Mouse (Mus musculus) inflammation-experienced regulatory T-cells, adult 16 weeks (primary cell): ENCODE results near the gene Itpkc. TPM values are rescaled to one million over a fixed set of nuclear protein-coding genes. Genes with fewer than 3 reads are reported as not detected.

Experiments used
- polyA plus RNA-seq: library from polyadenylated mRNA; unstranded; fragments of 100-300 nt; shearing (Covaris generic); gene quantifications from one replicate; pipeline ENCODE4 v1.2.1, GENCODE M21; 2017

The Itpkc gene
- polyA plus RNA-seq = 4.7 TPM

GRCm38 (mm10) chr7:27228281-27228821, at the start of gene Itpkc:
Itpkc (minus strand) TSS chr7:27228661.

GRCm38 (mm10) chr7:27258205-27258899, 29.9 kb upstream of the Itpkc start, which contains the start of gene Numbl:
Numbl (plus strand) TSS chr7:27258433.

GRCm38 (mm10) chr7:27232781-27233281, 4.4 kb upstream of the Itpkc start, which contains the start of gene Coq8b:
Coq8b (plus strand) TSS chr7:27233023.

GRCm38 (mm10) chr7:27195681-27196611, 32.5 kb downstream of the Itpkc start, which contains the start of the genes BC024978 and Snrpa:
BC024978 (plus strand) TSS chr7:27195781.
Snrpa (minus strand) TSS chr7:27196271.

GRCm38 (mm10) chr7:27180837-27181695, 47.4 kb downstream of the Itpkc start, which contains the start of the genes Gm21983 and Mia:
Gm21983 (minus strand) TSS chr7:27181086.
Mia (minus strand) TSS chr7:27181157.

GRCm38 (mm10) chr7:27178324-27179216, 49.9 kb downstream of the Itpkc start, which contains the start of gene Rab4b:
Rab4b (minus strand) TSS chr7:27178896.

GRCm38 (mm10) chr7:27166614-27167474, 61.6 kb downstream of the Itpkc start, which contains the start of gene Egln2:
Egln2 (minus strand) TSS chr7:27166802.

Other genes with a start within 250 kb of the Itpkc start
- not detected for gene Cyp2a12, start 199.6 kb downstream of the Itpkc start, polyA plus RNA-seq
- gene Cyp2f2, start 108.8 kb downstream of the Itpkc start, polyA plus RNA-seq = not detected
- gene Cyp2t4, start 74.9 kb downstream of the Itpkc start, polyA plus RNA-seq = not detected
- gene Egln2, start 61.9 kb downstream of the Itpkc start, polyA plus RNA-seq = 91.6 TPM
- gene Rab4b, start 49.8 kb downstream of the Itpkc start, polyA plus RNA-seq = 171 TPM
- gene Gm21983, start 47.6 kb downstream of the Itpkc start, polyA plus RNA-seq = 0.89 TPM
- gene Mia, start 47.5 kb downstream of the Itpkc start, polyA plus RNA-seq = 0.98 TPM
- 2.3 TPM for gene BC024978, start 32.9 kb downstream of the Itpkc start, polyA plus RNA-seq
- gene Snrpa, start 32.4 kb downstream of the Itpkc start, polyA plus RNA-seq = 111 TPM
- gene Coq8b, start 4.4 kb upstream of the Itpkc start, polyA plus RNA-seq = 33.5 TPM
- 0.79 TPM for gene Numbl, start 29.8 kb upstream of the Itpkc start, polyA plus RNA-seq
- gene Ltbp4, start 109.0 kb upstream of the Itpkc start, polyA plus RNA-seq = 1.2 TPM
- gene Shkbp1, start 127.4 kb upstream of the Itpkc start, polyA plus RNA-seq = 110 TPM
- 1.00 TPM for gene Gm20479, start 128.8 kb upstream of the Itpkc start, polyA plus RNA-seq
- 0.29 TPM for gene Sptbn4, start 219.0 kb upstream of the Itpkc start, polyA plus RNA-seq
- gene Blvrb, start 219.3 kb upstream of the Itpkc start, polyA plus RNA-seq = 17.9 TPM
- 67.9 TPM for gene Sertad3, start 245.1 kb upstream of the Itpkc start, polyA plus RNA-seq